Mouse (Mus musculus) limb, embryonic 11.5 days (tissue): Measurements from ENCODE around the gene Ssh2. TPM values are rescaled to one million over a fixed set of nuclear protein-coding genes. Genes with fewer than 3 reads are reported as not detected.

Experiments used
- ATAC-seq: fragments of 200-750 bp; cut with Nextera tagmentation; 2 replicates; pipeline ENCODE4 v1.8.0; 2017; ENCODE audit warnings: low read depth; ENCODE audit not compliant: insufficient number of reproducible peaks, low FRiP score, low TSS enrichment
- DNase-seq: peaks from one replicate; pipeline ENCODE4 v3.0.0-alpha.2; 2015; ENCODE audit warnings: low spot score
- H3K27ac ChIP-seq: fragments of 300-500 bp; sonication (generic); replicated peaks from 2 replicates; pipeline ENCODE4 v1.5.1; 2014; ENCODE audit warnings: low read depth, mild to moderate bottlenecking, low read length
- H3K27me3 ChIP-seq: fragments of 300-500 bp; sonication (generic); 2 replicates; pipeline ENCODE4 v1.6.1; 2014; ENCODE audit warnings: mild to moderate bottlenecking, low read length, mixed read lengths; ENCODE audit not compliant: control insufficient read depth, insufficient read depth
- H3K36me3 ChIP-seq: fragments of 300-500 bp; sonication (generic); 2 replicates; pipeline ENCODE4 v1.6.1; 2014; ENCODE audit warnings: mild to moderate bottlenecking, low read length, moderate library complexity, mixed read lengths; ENCODE audit not compliant: control insufficient read depth, insufficient read depth
- H3K4me1 ChIP-seq: fragments of 300-500 bp; sonication (generic); 2 replicates; pipeline ENCODE4 v1.6.1; 2014; ENCODE audit warnings: low read length, mixed read lengths; ENCODE audit not compliant: control insufficient read depth, insufficient read depth
- H3K4me2 ChIP-seq: fragments of 300-500 bp; sonication (generic); 2 replicates; pipeline ENCODE4 v1.6.1; 2014; ENCODE audit warnings: low read depth, mild to moderate bottlenecking, moderate library complexity; ENCODE audit not compliant: severe bottlenecking
- H3K4me3 ChIP-seq: fragments of 300-500 bp; sonication (generic); 2 replicates; pipeline ENCODE4 v1.5.1; 2014; ENCODE audit warnings: low read depth, low read length
- H3K9ac ChIP-seq: fragments of 300-500 bp; sonication (generic); 2 replicates; pipeline ENCODE4 v1.6.1; 2014; ENCODE audit warnings: mild to moderate bottlenecking, low read length
- H3K9me3 ChIP-seq: fragments of 300-500 bp; sonication (generic); 2 replicates; pipeline ENCODE4 v1.6.1; 2016; ENCODE audit warnings: low read length; ENCODE audit not compliant: control insufficient read depth
- WGBS: fragments of 180-500 bp; shearing (Covaris S2); extraction: QIAGEN DNeasy Blood & Tissue Kit; methylation state at CpG from one replicate; pipeline ENCODE4 v1.1.7; 2014; 5-methylcytosine and 5-hydroxymethylcytosine counted together
- polyA plus RNA-seq: library from polyadenylated mRNA; unstranded; fragments of >200 nt; fragmentation: Nextera tagmentation; extraction: Ambion mirVana; gene quantifications from 2 replicates; pipeline ENCODE4 v1.2.1, GENCODE M21; 2014

The Ssh2 gene
- polyA plus RNA-seq, 1 experiment from 2014 or later = 9.9 TPM

DNA sequence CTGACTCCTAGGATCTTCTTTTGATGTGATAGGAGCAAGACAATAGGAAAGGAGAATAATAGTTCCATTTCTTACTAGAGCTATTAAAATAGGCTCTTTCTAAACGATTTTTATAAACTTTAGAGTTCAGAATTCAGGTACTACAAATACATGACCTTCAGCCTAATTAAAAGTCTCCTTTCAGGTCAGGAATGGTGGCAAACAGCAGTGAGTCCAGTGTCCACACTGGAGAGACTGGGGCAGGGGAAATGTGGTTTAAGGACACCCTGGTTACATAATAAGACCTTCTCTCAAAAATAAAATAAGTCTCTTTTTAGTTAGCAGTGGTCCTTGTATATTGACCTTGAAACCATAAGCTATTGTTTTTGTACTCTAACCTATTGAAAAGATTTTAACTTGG is 148.3 kb downstream of the Ssh2 start:
- DNase-seq (no peak), ATAC-seq (no peak)
- Histone ChIP-seq H3K27me3 (no peaks in the 10 kb centered on the region), H3K27ac (no peak overlapping the region), H3K9me3 (no peaks in the 10 kb centered on the region), H3K4me3 (no peak overlapping the region), H3K36me3 (no peaks in the 10 kb centered on the region), H3K4me2 (no peak overlapping the region), H3K4me1 (no peaks in the 10 kb centered on the region), H3K9ac (no peak overlapping the region)
- 54% methylated on average over 1 of the region's 1 CpGs for WGBS

DNA sequence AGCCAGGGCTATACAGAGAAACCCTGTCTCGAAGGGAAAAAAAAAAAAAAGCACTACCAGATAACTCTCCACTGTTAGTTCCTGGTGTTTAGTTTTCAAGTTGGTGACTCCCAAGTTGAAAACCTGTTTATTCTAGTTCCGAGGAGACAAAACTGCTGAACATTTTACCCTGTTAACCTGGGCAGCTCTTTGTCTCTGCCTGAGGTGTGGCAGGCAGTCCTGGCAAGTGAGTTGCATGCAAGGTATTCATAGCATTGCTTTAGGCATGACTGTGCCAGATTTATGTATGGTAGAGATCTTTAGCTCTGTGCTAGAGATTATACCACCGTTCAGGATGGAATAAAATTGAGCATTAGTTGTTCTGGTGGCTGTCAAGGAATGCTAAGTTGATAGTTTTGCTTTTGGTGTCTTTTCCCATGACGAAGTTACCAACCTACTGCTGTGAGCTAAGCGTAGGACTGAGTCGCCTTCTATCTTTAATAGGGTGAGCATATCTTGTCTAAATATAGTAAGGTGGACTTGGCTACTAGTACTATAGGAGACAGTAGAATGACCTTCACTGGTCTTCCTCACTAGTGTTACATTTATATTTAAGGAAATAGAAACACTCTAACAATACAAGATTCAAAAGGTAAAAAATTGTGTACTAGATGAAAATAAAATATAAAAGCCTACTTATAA is 149.8 kb downstream of the Ssh2 start:
- DNase-seq = no peak
- 90% methylated on average over 6 of the region's 6 CpGs for WGBS

DNA sequence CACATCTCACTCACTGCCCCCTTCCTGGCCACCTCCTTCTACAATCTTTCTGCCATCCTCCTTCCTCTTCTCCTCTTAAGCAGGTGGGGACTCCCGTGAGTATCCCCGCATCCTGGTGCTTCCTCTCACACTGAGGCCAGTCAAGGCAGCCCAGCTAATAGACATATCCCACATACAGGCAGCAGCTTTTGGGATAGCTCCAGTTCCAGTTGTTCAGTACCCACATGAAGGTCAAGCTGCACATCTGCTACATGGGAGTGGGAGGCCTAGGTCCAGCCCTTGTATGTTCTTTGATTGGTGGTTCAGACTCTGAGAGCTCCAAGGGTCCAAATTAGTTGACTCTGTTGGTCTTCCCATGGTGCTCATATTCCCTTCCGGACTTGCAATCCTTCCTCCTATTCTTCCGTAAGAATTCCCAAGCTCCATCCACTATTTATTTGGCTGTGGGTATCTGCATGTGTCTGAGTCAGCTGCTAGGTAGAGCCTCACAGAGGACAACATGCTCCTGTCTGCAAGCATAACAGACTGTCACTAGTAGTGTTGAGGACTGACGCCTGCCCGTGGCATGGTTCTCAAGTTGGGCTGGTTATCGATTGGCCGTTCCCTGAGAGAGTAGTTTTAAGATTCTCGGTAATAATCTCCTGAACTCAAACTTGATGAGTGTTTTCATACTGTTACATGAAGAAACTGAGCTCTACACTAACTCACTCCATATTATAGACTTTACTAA is 151.6 kb downstream of the Ssh2 start:
- no peak for DNase-seq
- Histone ChIP-seq H3K4me2 (no peak overlapping the region), H3K36me3 (no peaks in the 10 kb centered on the region), H3K9me3 (no peaks in the 10 kb centered on the region), H3K27ac (no peak overlapping the region), H3K4me1 (peaks cover 6% of the 10 kb centered on the region; the same call in 1 of the 2 replicates), H3K9ac (no peak overlapping the region), H3K4me3 (no peak overlapping the region), H3K27me3 (no peaks in the 10 kb centered on the region)
- 94% methylated on average over 9 of the region's 9 CpGs for WGBS
- no peak for ATAC-seq

More for the DNA sequence above, 149.8 kb downstream of the Ssh2 start:
- Histone ChIP-seq H3K4me1 (no peaks in the 10 kb centered on the region), H3K27ac (no peak overlapping the region), H3K9me3 (no peaks in the 10 kb centered on the region), H3K9ac (no peak overlapping the region), H3K4me3 (no peak overlapping the region), H3K27me3 (no peaks in the 10 kb centered on the region), H3K4me2 (no peak overlapping the region), H3K36me3 (no peaks in the 10 kb centered on the region)
- no peak for ATAC-seq

DNA sequence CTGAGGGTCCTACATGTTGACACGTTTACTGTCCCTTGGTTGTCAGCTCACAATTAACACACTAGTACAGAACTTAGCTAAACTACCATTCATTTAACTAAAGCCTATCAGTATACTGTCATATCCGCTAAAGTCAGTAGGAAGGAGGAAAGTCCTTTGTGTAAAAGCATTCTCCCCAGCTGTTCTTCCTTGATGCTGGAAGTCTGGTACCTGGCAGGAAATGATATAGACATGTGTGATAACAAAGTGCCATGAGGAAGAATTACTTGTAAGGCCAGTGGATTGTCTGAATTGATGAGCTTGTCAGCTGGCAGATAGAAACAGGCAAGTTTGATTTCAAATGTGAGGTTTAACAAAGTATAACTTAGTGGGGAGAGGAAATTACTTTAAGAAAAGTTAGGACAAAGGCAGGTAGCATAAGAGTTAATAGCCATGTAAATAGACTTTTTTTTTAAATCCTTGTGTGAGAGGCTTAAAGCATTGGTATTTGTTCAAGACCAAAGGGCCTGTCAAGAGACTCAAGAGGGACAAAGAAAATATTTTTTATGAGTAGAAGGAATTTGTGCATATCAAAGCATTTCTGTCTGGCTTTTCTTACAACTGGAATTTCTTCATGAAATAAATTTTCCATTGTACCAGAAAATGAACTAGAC is 153.2 kb downstream of the Ssh2 start:
- H3K4me2 ChIP-seq = no peak overlapping the region
- DNase-seq (no peak), ATAC-seq (no peak)
- no peak overlapping the region for H3K4me3 ChIP-seq
- WGBS = 75% methylated on average over 2 of the region's 2 CpGs
- peaks cover 6% of the 10 kb centered on the region; the same call in 1 of the 2 replicates for H3K4me1 ChIP-seq
- H3K36me3 ChIP-seq = no peaks in the 10 kb centered on the region
- no peaks in the 10 kb centered on the region for H3K9me3 ChIP-seq
- no peaks in the 10 kb centered on the region for H3K27me3 ChIP-seq
- H3K27ac ChIP-seq = no peak overlapping the region
- H3K9ac ChIP-seq = no peak overlapping the region

DNA sequence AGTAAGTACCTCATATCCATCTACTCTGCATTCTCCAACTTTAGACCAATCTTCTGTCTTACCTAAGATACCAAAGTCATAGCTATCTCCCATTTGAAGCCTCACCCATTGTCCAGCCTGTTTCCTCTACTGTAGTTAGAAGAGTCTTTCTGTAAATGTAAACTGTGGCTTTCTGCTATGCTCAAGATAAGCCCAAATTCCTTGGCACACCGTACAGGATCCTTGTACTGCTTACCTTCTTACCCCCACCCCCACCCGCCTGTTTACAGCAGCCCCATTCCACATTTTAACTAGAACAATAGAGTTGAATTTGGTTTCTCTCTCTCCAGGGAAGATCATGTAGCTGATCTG is 153.7 kb downstream of the Ssh2 start:
- WGBS = 75% methylated on average over 2 of the region's 2 CpGs
- peaks cover 6% of the 10 kb centered on the region; the same call in 1 of the 2 replicates for H3K4me1 ChIP-seq
- no peak overlapping the region for H3K4me3 ChIP-seq
- no peak for ATAC-seq
- H3K27me3 ChIP-seq = no peaks in the 10 kb centered on the region
- H3K4me2 ChIP-seq = no peak overlapping the region
- H3K9me3 ChIP-seq = no peaks in the 10 kb centered on the region
- H3K27ac ChIP-seq = no peak overlapping the region
- no peaks in the 10 kb centered on the region for H3K36me3 ChIP-seq
- DNase-seq = no peak
- H3K9ac ChIP-seq = no peak overlapping the region

DNA sequence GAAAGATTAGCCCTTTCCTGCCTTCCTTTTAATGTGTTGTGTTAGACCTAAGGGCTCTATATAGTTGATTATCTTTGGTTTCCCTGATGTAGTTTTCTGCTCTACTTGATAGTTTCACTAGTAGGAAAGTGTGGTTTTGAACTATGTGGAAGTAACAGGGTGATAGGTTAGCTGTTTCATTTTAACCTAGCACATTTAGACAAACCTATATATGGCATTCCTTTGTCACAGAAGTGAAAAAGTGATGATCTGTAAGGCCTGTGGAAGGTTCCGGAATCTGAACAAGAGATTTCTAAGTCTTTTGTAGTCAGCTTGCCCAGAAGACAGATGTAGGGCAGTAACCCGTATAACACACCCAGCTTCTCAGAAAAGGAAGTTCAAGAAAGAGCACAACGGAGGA is 155.0 kb downstream of the Ssh2 start:
- Histone ChIP-seq H3K4me3 (no peak overlapping the region), H3K36me3 (no peaks in the 10 kb centered on the region), H3K9ac (no peak overlapping the region), H3K9me3 (no peaks in the 10 kb centered on the region), H3K27ac (no peak overlapping the region), H3K4me1 (peaks cover 6% of the 10 kb centered on the region; the same call in 1 of the 2 replicates), H3K27me3 (no peaks in the 10 kb centered on the region), H3K4me2 (no peak overlapping the region)
- ATAC-seq (no peak), DNase-seq (no peak)
- 86% methylated on average over 3 of the region's 3 CpGs for WGBS

DNA sequence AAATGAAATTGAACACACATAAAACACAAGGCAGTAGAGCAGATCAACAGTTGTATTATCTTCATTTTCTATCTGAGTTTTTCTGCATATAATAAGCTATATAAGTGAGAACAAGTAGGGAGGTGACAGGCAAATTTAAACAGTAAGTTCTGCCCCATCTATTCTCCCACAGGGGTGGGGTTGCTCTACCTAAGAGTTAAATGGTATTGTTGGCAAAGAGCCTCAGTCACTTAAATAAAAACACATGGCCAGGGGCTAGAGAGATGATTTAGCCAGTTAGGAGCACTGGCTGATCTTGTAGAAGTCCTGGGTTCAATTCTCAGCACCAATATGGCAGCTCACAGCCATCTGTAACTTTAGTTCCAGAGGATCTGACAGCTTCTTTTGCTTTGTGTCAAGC is 155.6 kb downstream of the Ssh2 start:
- Histone ChIP-seq H3K9ac (no peak overlapping the region), H3K4me3 (no peak overlapping the region), H3K4me2 (no peak overlapping the region), H3K4me1 (peaks cover 6% of the 10 kb centered on the region; the same call in 1 of the 2 replicates), H3K27ac (no peak overlapping the region), H3K9me3 (no peaks in the 10 kb centered on the region), H3K27me3 (no peaks in the 10 kb centered on the region), H3K36me3 (no peaks in the 10 kb centered on the region)
- DNase-seq = no peak
- ATAC-seq = no peak

DNA sequence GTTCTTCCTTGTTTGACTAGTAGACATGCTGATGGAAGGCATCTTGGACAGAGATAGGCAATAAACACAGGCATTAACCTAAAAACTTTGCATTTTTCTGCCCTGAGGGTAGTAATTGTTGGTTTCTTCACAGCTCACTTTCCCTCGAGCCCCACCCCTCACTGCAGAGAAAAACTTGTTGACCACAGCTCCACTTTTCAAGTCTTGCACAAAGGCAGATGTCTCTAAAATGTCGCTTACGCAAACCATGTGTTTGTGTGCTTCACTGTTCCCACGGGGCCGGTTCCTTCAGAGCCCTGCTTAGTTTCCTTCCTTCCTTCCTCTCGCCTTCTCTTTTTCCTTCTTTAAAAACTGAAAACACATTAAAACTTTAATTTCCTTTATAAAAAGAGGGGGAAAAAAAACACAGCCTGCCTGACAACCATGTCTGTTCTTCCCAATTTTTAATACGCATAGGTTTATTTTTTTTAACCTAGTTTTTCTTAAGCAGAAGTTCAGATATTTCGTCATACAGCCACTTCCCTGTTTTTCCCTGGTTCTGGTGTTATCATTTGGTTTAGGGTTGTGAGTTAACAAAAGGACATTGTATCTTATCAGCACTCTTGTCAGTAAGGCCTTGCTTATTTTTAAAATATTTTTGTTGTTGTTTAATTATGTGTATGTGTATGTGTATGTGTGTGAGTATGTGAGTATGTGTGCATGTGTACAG is 156.3 kb downstream of the Ssh2 start:
- DNase-seq (no peak), ATAC-seq (no peak)
- no peak overlapping the region for H3K9ac ChIP-seq
- H3K4me2 ChIP-seq = no peak overlapping the region
- no peak overlapping the region for H3K27ac ChIP-seq
- 49% methylated on average over 8 of the region's 8 CpGs for WGBS
- no peaks in the 10 kb centered on the region for H3K9me3 ChIP-seq
- no peaks in the 10 kb centered on the region for H3K36me3 ChIP-seq
- H3K27me3 ChIP-seq = no peaks in the 10 kb centered on the region
- H3K4me1 ChIP-seq = peaks cover 6% of the 10 kb centered on the region; the same call in 1 of the 2 replicates
- no peak overlapping the region for H3K4me3 ChIP-seq
